15 mouse cellular contexts compared by ENCODE assay signal in genomic region chr6:37150483-37150882, GRCm38 (mm10).
"Had no signal": no experiment of that assay in that cellular context is flagged by ENCODE, and none has a peak within 500 bp of the region (broad histone marks: within the 10 kb centered on the region; RNA-seq: fewer than 3 reads in every experiment).

No protein-coding gene starts in this region.

- DNase-seq: kidney, adult 2 months; kidney, postnatal 25 days; layer of hippocampus, adult 9-11 months; liver, embryonic 13.5 days; lung, adult 2 months; lung, postnatal 14 days; lung, postnatal 4 days; midbrain, embryonic 14.5 days; spleen, adult 18-20 months; thymus, postnatal 25 days had no signal

- H3K4me3 ChIP-seq: layer of hippocampus, adult 2 months; liver, embryonic 13.5 days; neural tube, embryonic 12.5 days; neural tube, embryonic 15.5 days; stomach, embryonic 15.5 days had no signal

- H3K27ac ChIP-seq: kidney, postnatal 0 days; layer of hippocampus, adult 2 months; liver, embryonic 13.5 days; neural tube, embryonic 12.5 days; neural tube, embryonic 15.5 days; stomach, embryonic 15.5 days had no signal
